Mouse (Mus musculus) spleen, adult 2 months (tissue): ENCODE measurements around the gene Mapkap1. TPM values are rescaled to one million over a fixed set of nuclear protein-coding genes. Genes with fewer than 3 reads are reported as not detected.

Source experiments
- DNase-seq, 2 experiments: peaks; one replicate each; pipeline versions ENCODE4 v3.0.0 to v3.0.0-alpha.2; 2012 to 2021; ENCODE audit warnings: low spot score in 2 of 2, low read depth in 1 of 2
- H3K27ac ChIP-seq: fragments of 200-500 bp; 2 replicates; pipeline ENCODE4 v1.5.1; 2012; ENCODE audit warnings: low read length, inconsistent platforms; ENCODE audit not compliant: insufficient read depth
- H3K27me3 ChIP-seq: fragments of 200-500 bp; 2 replicates; pipeline ENCODE4 v1.6.1; 2012; ENCODE audit warnings: mild to moderate bottlenecking, moderate library complexity, low read length, inconsistent platforms; ENCODE audit not compliant: control insufficient read depth, insufficient read depth
- H3K36me3 ChIP-seq: fragments of 200-500 bp; 2 replicates; pipeline ENCODE4 v1.6.1; 2012; ENCODE audit warnings: mild to moderate bottlenecking, low read length, inconsistent platforms; ENCODE audit not compliant: control insufficient read depth, insufficient read depth
- H3K4me1 ChIP-seq: fragments of 200-500 bp; 2 replicates; pipeline ENCODE4 v1.6.1; 2011; ENCODE audit warnings: inconsistent platforms; ENCODE audit not compliant: control insufficient read depth, insufficient read depth, insufficient read length
- H3K4me3 ChIP-seq: fragments of 200-500 bp; 2 replicates; pipeline ENCODE4 v1.5.1; 2011; ENCODE audit warnings: mild to moderate bottlenecking, inconsistent platforms; ENCODE audit not compliant: insufficient read depth, insufficient read length; ENCODE audit errors: extremely low read depth
- CTCF ChIP-seq: fragments of 200-500 bp; IDR thresholded peaks from 2 replicates; pipeline ENCODE4 v1.5.1; 2011; ENCODE audit warnings: mild to moderate bottlenecking, inconsistent platforms; ENCODE audit not compliant: insufficient read depth, insufficient read length, insufficient replicate concordance; ENCODE audit errors: extremely low read depth
- POLR2A ChIP-seq: fragments of 200-500 bp; IDR thresholded peaks from 2 replicates; pipeline ENCODE4 v1.6.1; 2011; ENCODE audit warnings: low read depth, low read length, inconsistent platforms
- WGBS: fragments of 180-500 bp; shearing (Covaris S2); methylation state at CpG from one replicate; pipeline ENCODE4 v1.1.7; 2018; 5-methylcytosine and 5-hydroxymethylcytosine counted together
- polyA plus RNA-seq: library from polyadenylated mRNA; depleted of rRNA; stranded (reverse); fragments of >200 nt; gene quantifications from 2 replicates; pipeline ENCODE4 v1.2.3, GENCODE M21; 2012

Gene Mapkap1
- polyA plus RNA-seq, 1 experiment: 19.0 TPM

GRCm38 (mm10) chr2:34407596-34407995 lies 1.0 kb downstream of the Mapkap1 start:
- no peak for DNase-seq
- Histone ChIP-seq H3K27me3 (no peaks in the 10 kb centered on the region), H3K27ac (no peak overlapping the region), H3K4me1 (peaks cover 7% of the 10 kb centered on the region; the same call in 1 of the 2 replicates), H3K36me3 (no peaks in the 10 kb centered on the region), H3K4me3 (peak overlapping the region; percentile 96; the same call in 1 of the 2 replicates)
- TF ChIP-seq POLR2A: no peak
- TF ChIP-seq CTCF: no peak
- WGBS: 57% methylated on average over 7 of the region's 7 CpGs

GRCm38 (mm10) chr2:34408341-34408740 lies 1.8 kb downstream of the Mapkap1 start:
- no peak for TF ChIP-seq CTCF
- TF ChIP-seq POLR2A: no peak
- H3K4me1 ChIP-seq: peaks cover 7% of the 10 kb centered on the region; the same call in 1 of the 2 replicates
- 96% methylated on average over 10 of the region's 10 CpGs for WGBS

GRCm38 (mm10) chr2:34409741-34410340 lies 3.3 kb downstream of the Mapkap1 start:
- peaks cover 7% of the 10 kb centered on the region; the same call in 1 of the 2 replicates for H3K4me1 ChIP-seq
- no peaks in the 10 kb centered on the region for H3K36me3 ChIP-seq
- no peak overlapping the region for H3K4me3 ChIP-seq
- H3K27ac ChIP-seq: no peak overlapping the region
- no peak for DNase-seq
- 78% methylated on average over 5 of the region's 5 CpGs for WGBS
- no peaks in the 10 kb centered on the region for H3K27me3 ChIP-seq
- TF ChIP-seq POLR2A (no peak), CTCF (no peak)

More at GRCm38 (mm10) chr2:34408341-34408740, 1.8 kb downstream of the Mapkap1 start:
- H3K36me3 ChIP-seq: no peaks in the 10 kb centered on the region
- H3K27ac ChIP-seq: no peak overlapping the region
- no peak overlapping the region for H3K4me3 ChIP-seq
- DNase-seq: no peak
- no peaks in the 10 kb centered on the region for H3K27me3 ChIP-seq

GRCm38 (mm10) chr2:34420256-34420655 lies 13.7 kb downstream of the Mapkap1 start:
- Histone ChIP-seq H3K27ac (no peak overlapping the region), H3K4me3 (no peak overlapping the region), H3K27me3 (no peaks in the 10 kb centered on the region), H3K36me3 (no peaks in the 10 kb centered on the region), H3K4me1 (no peaks in the 10 kb centered on the region)
- TF ChIP-seq CTCF (no peak), POLR2A (no peak)
- no peak for DNase-seq
- WGBS: 88% methylated on average over 1 of the region's 1 CpGs

- 93% methylated on average over 3 of the region's 3 CpGs for WGBS
- TF ChIP-seq POLR2A (no peak), CTCF (no peak)
- no peaks in the 10 kb centered on the region for H3K4me1 ChIP-seq
- no peak overlapping the region for H3K4me3 ChIP-seq
- H3K27me3 ChIP-seq: no peaks in the 10 kb centered on the region
- no peak for DNase-seq
- no peaks in the 10 kb centered on the region for H3K36me3 ChIP-seq
- no peak overlapping the region for H3K27ac ChIP-seq
These were observed 17.6 kb downstream of the Mapkap1 start for GRCm38 (mm10) chr2:34424186-34424585.

- WGBS: 93% methylated on average over 4 of the region's 4 CpGs
- H3K36me3 ChIP-seq: no peaks in the 10 kb centered on the region
- DNase-seq: no peak
- H3K27ac ChIP-seq: no peak overlapping the region
- no peaks in the 10 kb centered on the region for H3K4me1 ChIP-seq
- no peaks in the 10 kb centered on the region for H3K27me3 ChIP-seq
- TF ChIP-seq POLR2A: no peak
- TF ChIP-seq CTCF: no peak
- H3K4me3 ChIP-seq: no peak overlapping the region
These were observed 19.1 kb downstream of the Mapkap1 start for GRCm38 (mm10) chr2:34425573-34426223.

GRCm38 (mm10) chr2:34430663-34431062 lies 24.1 kb downstream of the Mapkap1 start:
- no peak for TF ChIP-seq POLR2A
- no peak for TF ChIP-seq CTCF
- no peak for DNase-seq
- Histone ChIP-seq H3K4me3 (no peak overlapping the region), H3K36me3 (peaks cover 4% of the 10 kb centered on the region), H3K4me1 (no peaks in the 10 kb centered on the region), H3K27me3 (no peaks in the 10 kb centered on the region), H3K27ac (no peak overlapping the region)
- 93% methylated on average over 8 of the region's 8 CpGs for WGBS
